Mouse (Mus musculus) midbrain, embryonic 12.5 days (tissue): ENCODE measurements around the gene Nags. TPM values are rescaled to one million over a fixed set of nuclear protein-coding genes. Genes with fewer than 3 reads are reported as not detected.

Experiments used
- ATAC-seq: fragments of 200-750 bp; cut with Nextera tagmentation; 2 replicates; pipeline ENCODE4 v1.8.0; 2017; ENCODE audit warnings: low read depth, moderate TSS enrichment, moderate library complexity; ENCODE audit not compliant: low FRiP score
- H3K27ac ChIP-seq: fragments of 300-500 bp; sonication (generic); replicated peaks from 2 replicates; pipeline ENCODE4 v1.5.1; 2016; ENCODE audit warnings: mild to moderate bottlenecking
- H3K27me3 ChIP-seq: fragments of 300-500 bp; sonication (generic); 2 replicates; pipeline ENCODE4 v1.6.1; 2016; ENCODE audit warnings: mild to moderate bottlenecking
- H3K36me3 ChIP-seq: fragments of 300-500 bp; sonication (generic); 2 replicates; pipeline ENCODE4 v1.6.1; 2016
- H3K4me1 ChIP-seq: fragments of 300-500 bp; sonication (generic); 2 replicates; pipeline ENCODE4 v1.6.1; 2016
- H3K4me2 ChIP-seq: fragments of 300-500 bp; sonication (generic); replicated peaks from 2 replicates; pipeline ENCODE4 v1.6.1; 2016; ENCODE audit warnings: mild to moderate bottlenecking, moderate library complexity
- H3K4me3 ChIP-seq: fragments of 300-500 bp; sonication (generic); 2 replicates; pipeline ENCODE4 v1.5.1; 2016; ENCODE audit warnings: mild to moderate bottlenecking
- H3K9ac ChIP-seq: fragments of 300-500 bp; sonication (generic); replicated peaks from 2 replicates; pipeline ENCODE4 v1.6.1; 2016; ENCODE audit warnings: mild to moderate bottlenecking, moderate library complexity
- H3K9me3 ChIP-seq: fragments of 300-500 bp; sonication (generic); 2 replicates; pipeline ENCODE4 v1.6.1; 2016; ENCODE audit warnings: mild to moderate bottlenecking
- WGBS: fragments of 180-500 bp; shearing (Covaris S2); methylation state at CpG from one replicate; pipeline ENCODE4 v1.1.7; 2016; 5-methylcytosine and 5-hydroxymethylcytosine counted together
- polyA plus RNA-seq: library from polyadenylated mRNA; unstranded; fragments of >200 nt; fragmentation: Nextera tagmentation; extraction: Ambion mirVana; gene quantifications from 2 replicates; pipeline ENCODE4 v1.2.1, GENCODE M21; 2016

Gene Nags
- polyA plus RNA-seq, 1 experiment from 2014 or later = not detected

- H3K27me3 ChIP-seq = no peaks in the 10 kb centered on the region
- no peak overlapping the region for H3K27ac ChIP-seq
- peak overlapping the region; percentile 29; the same call in 1 of the 2 replicates for H3K9ac ChIP-seq
- 48% methylated on average over 4 of the region's 4 CpGs for WGBS
- H3K4me1 ChIP-seq = peaks cover 16% of the 10 kb centered on the region
- H3K36me3 ChIP-seq = peaks cover 33% of the 10 kb centered on the region
- H3K4me3 ChIP-seq = peak overlapping the region; percentile 61
- H3K9me3 ChIP-seq = no peaks in the 10 kb centered on the region
- no peak for ATAC-seq
- H3K4me2 ChIP-seq = peak overlapping the region; percentile 67
These were observed 45.5 kb downstream of the Nags start for GRCm38 (mm10) chr11:102190848-102191247.

- Histone ChIP-seq H3K36me3 (peaks cover 63% of the 10 kb centered on the region), H3K4me3 (no peak overlapping the region), H3K9ac (no peak overlapping the region), H3K27me3 (no peaks in the 10 kb centered on the region), H3K9me3 (no peaks in the 10 kb centered on the region), H3K4me2 (no peak overlapping the region), H3K4me1 (peaks cover 16% of the 10 kb centered on the region), H3K27ac (no peak overlapping the region)
- ATAC-seq = no peak
- 84% methylated on average over 9 of the region's 9 CpGs for WGBS
These were observed 48.5 kb downstream of the Nags start for GRCm38 (mm10) chr11:102193657-102194440.

- Histone ChIP-seq H3K27ac (no peak overlapping the region), H3K4me2 (no peak overlapping the region), H3K9me3 (no peaks in the 10 kb centered on the region), H3K27me3 (no peaks in the 10 kb centered on the region), H3K4me1 (0 out of 2 replicates have a peak, but pooled peaks cover 2% of the 10 kb centered on the region), H3K36me3 (peaks cover 86% of the 10 kb centered on the region), H3K9ac (no peak overlapping the region), H3K4me3 (no peak overlapping the region)
- ATAC-seq = no peak
- WGBS = 86% methylated on average over 21 of the region's 21 CpGs
These were observed 50.9 kb downstream of the Nags start for GRCm38 (mm10) chr11:102196018-102196797.

GRCm38 (mm10) chr11:102198245-102198644 is 52.9 kb downstream of the Nags start:
- Histone ChIP-seq H3K36me3 (peaks cover 99% of the 10 kb centered on the region), H3K27me3 (no peaks in the 10 kb centered on the region), H3K27ac (no peak overlapping the region), H3K4me1 (no peaks in the 10 kb centered on the region), H3K9ac (no peak overlapping the region), H3K4me3 (no peak overlapping the region), H3K4me2 (no peak overlapping the region), H3K9me3 (no peaks in the 10 kb centered on the region)
- 59% methylated on average over 6 of the region's 6 CpGs for WGBS
- ATAC-seq = no peak

Other genes with a start within 250 kb of the Nags start
- 0.17 and 0.25 TPM in 2 replicates for gene Sost, start 178.5 kb upstream of the Nags start, polyA plus RNA-seq
- not detected in 2 replicates for gene Cfap97d1, start 161.2 kb upstream of the Nags start, polyA plus RNA-seq
- 9.3 and 9.6 TPM in 2 replicates for gene Dusp3, start 158.5 kb upstream of the Nags start, polyA plus RNA-seq
- gene Mpp3, start 117.1 kb upstream of the Nags start, polyA plus RNA-seq = 32.1 and 33.2 TPM in 2 replicates
- gene Cd300lg, start 104.0 kb upstream of the Nags start, polyA plus RNA-seq = 0.19 and 0.34 TPM in 2 replicates
- 21.7 and 23.3 TPM in 2 replicates for gene Mpp2, start 57.0 kb upstream of the Nags start, polyA plus RNA-seq
- not detected in 2 replicates for gene Ppy, start 44.2 kb upstream of the Nags start, polyA plus RNA-seq
- gene Pyy, start 37.7 kb upstream of the Nags start, polyA plus RNA-seq = not detected in 2 replicates
- gene Tmem101, start 10.9 kb downstream of the Nags start, polyA plus RNA-seq = 33.9 and 38.5 TPM in 2 replicates
- 112 and 119 TPM in 2 replicates for gene Lsm12, start 39.8 kb downstream of the Nags start, polyA plus RNA-seq
- 27.6 and 29.7 TPM in 2 replicates for gene G6pc3, start 44.1 kb downstream of the Nags start, polyA plus RNA-seq
- gene Hdac5, start 84.7 kb downstream of the Nags start, polyA plus RNA-seq = 98.4 and 106 TPM in 2 replicates
- 11.8 and 15.2 TPM in 2 replicates for gene BC030867, start 103.4 kb downstream of the Nags start, polyA plus RNA-seq
- not detected in 2 replicates for gene Asb16, start 123.2 kb downstream of the Nags start, polyA plus RNA-seq
- 65.5 and 69.4 TPM in 2 replicates for gene Tmub2, start 139.4 kb downstream of the Nags start, polyA plus RNA-seq
- gene Atxn7l3, start 151.1 kb downstream of the Nags start, polyA plus RNA-seq = 24.7 and 26.6 TPM in 2 replicates
- 102 and 121 TPM in 2 replicates for gene Ubtf, start 174.2 kb downstream of the Nags start, polyA plus RNA-seq
- gene Slc4a1, start 220.7 kb downstream of the Nags start, polyA plus RNA-seq = 26.7 and 30.4 TPM in 2 replicates
- 117 and 133 TPM in 2 replicates for gene Rundc3a, start 247.9 kb downstream of the Nags start, polyA plus RNA-seq